Mouse (Mus musculus) hindbrain, embryonic 11.5 days (tissue): ENCODE measurements around the gene Pla2g4a. TPM values are rescaled to one million over a fixed set of nuclear protein-coding genes. Genes with fewer than 3 reads are reported as not detected.

Experiments used
- ATAC-seq: fragments of 200-750 bp; cut with Nextera tagmentation; 2 replicates; pipeline ENCODE4 v1.8.0; 2017; ENCODE audit warnings: mild to moderate bottlenecking, moderate TSS enrichment, moderate library complexity; ENCODE audit not compliant: low FRiP score
- DNase-seq: peaks from one replicate; pipeline ENCODE4 v3.0.0-alpha.2; 2015; ENCODE audit warnings: low spot score
- H3K27ac ChIP-seq: fragments of 300-500 bp; sonication (generic); 2 replicates; pipeline ENCODE4 v1.5.1; 2014; ENCODE audit warnings: mild to moderate bottlenecking, low read depth, low read length
- H3K27me3 ChIP-seq: fragments of 300-500 bp; sonication (generic); 2 replicates; pipeline ENCODE4 v1.6.1; 2014; ENCODE audit warnings: mild to moderate bottlenecking, low read length, moderate library complexity, mixed read lengths; ENCODE audit not compliant: control insufficient read depth, insufficient read depth
- H3K36me3 ChIP-seq: fragments of 300-500 bp; sonication (generic); 2 replicates; pipeline ENCODE4 v1.6.1; 2014; ENCODE audit warnings: mild to moderate bottlenecking, low read length, moderate library complexity, mixed read lengths; ENCODE audit not compliant: control insufficient read depth, insufficient read depth
- H3K4me1 ChIP-seq: fragments of 300-500 bp; sonication (generic); replicated peaks from 2 replicates; pipeline ENCODE4 v1.6.1; 2014; ENCODE audit warnings: low read length, mixed read lengths; ENCODE audit not compliant: control insufficient read depth, insufficient read depth
- H3K4me2 ChIP-seq: fragments of 300-500 bp; sonication (generic); replicated peaks from 2 replicates; pipeline ENCODE4 v1.6.1; 2014; ENCODE audit warnings: mild to moderate bottlenecking, low read depth, low read length
- H3K4me3 ChIP-seq: fragments of 300-500 bp; sonication (generic); 2 replicates; pipeline ENCODE4 v1.5.1; 2014; ENCODE audit warnings: low read depth, low read length
- H3K9ac ChIP-seq: fragments of 300-500 bp; sonication (generic); 2 replicates; pipeline ENCODE4 v1.6.1; 2014; ENCODE audit warnings: low read depth, low read length
- H3K9me3 ChIP-seq: fragments of 300-500 bp; sonication (generic); 2 replicates; pipeline ENCODE4 v1.6.1; 2016; ENCODE audit warnings: low read length; ENCODE audit not compliant: control insufficient read depth
- WGBS: fragments of 180-500 bp; shearing (Covaris S2); extraction: QIAGEN DNeasy Blood & Tissue Kit; methylation state at CpG from one replicate; pipeline ENCODE4 v1.1.7; 2014; 5-methylcytosine and 5-hydroxymethylcytosine counted together
- polyA plus RNA-seq: library from polyadenylated mRNA; unstranded; fragments of >200 nt; fragmentation: Nextera tagmentation; extraction: Ambion mirVana; gene quantifications from 2 replicates; pipeline ENCODE4 v1.2.1, GENCODE M21; 2014

The Pla2g4a gene
- polyA plus RNA-seq, 1 experiment from 2014 or later, result 5.3 TPM

GRCm38 (mm10) chr1:149856720-149857119, 104.4 kb downstream of the Pla2g4a start:
- no peak overlapping the region for H3K4me3 ChIP-seq
- H3K9ac ChIP-seq, result no peak overlapping the region
- no peaks in the 10 kb centered on the region for H3K36me3 ChIP-seq
- DNase-seq (peak; percentile 70), ATAC-seq (0 out of 2 replicates have a peak, but pooled peaks have one; percentile 57)
- WGBS, result 26% methylated on average over 9 of the region's 9 CpGs
- no peaks in the 10 kb centered on the region for H3K4me1 ChIP-seq
- H3K9me3 ChIP-seq, result no peaks in the 10 kb centered on the region
- H3K27ac ChIP-seq, result no peak overlapping the region
- no peaks in the 10 kb centered on the region for H3K27me3 ChIP-seq
- no peak overlapping the region for H3K4me2 ChIP-seq

GRCm38 (mm10) chr1:149855581-149855980, 105.5 kb downstream of the Pla2g4a start:
- WGBS, result 87% methylated on average over 4 of the region's 4 CpGs
- H3K27ac ChIP-seq, result no peak overlapping the region
- no peaks in the 10 kb centered on the region for H3K36me3 ChIP-seq
- H3K4me2 ChIP-seq, result no peak overlapping the region
- no peak overlapping the region for H3K4me3 ChIP-seq
- no peaks in the 10 kb centered on the region for H3K4me1 ChIP-seq
- H3K27me3 ChIP-seq, result no peaks in the 10 kb centered on the region
- DNase-seq (no peak), ATAC-seq (no peak)
- no peaks in the 10 kb centered on the region for H3K9me3 ChIP-seq
- no peak overlapping the region for H3K9ac ChIP-seq

- DNase-seq (no peak), ATAC-seq (no peak)
- H3K9me3 ChIP-seq, result no peaks in the 10 kb centered on the region
- H3K27ac ChIP-seq, result no peak overlapping the region
- H3K9ac ChIP-seq, result no peak overlapping the region
- H3K27me3 ChIP-seq, result no peaks in the 10 kb centered on the region
- H3K4me3 ChIP-seq, result no peak overlapping the region
- no peaks in the 10 kb centered on the region for H3K36me3 ChIP-seq
- no peaks in the 10 kb centered on the region for H3K4me1 ChIP-seq
- no peak overlapping the region for H3K4me2 ChIP-seq
- WGBS, result 76% methylated on average over 7 of the region's 7 CpGs
These were observed 106.2 kb downstream of the Pla2g4a start for GRCm38 (mm10) chr1:149854867-149855266.

GRCm38 (mm10) chr1:149846655-149847054, 114.4 kb downstream of the Pla2g4a start:
- Histone ChIP-seq H3K27me3 (no peaks in the 10 kb centered on the region), H3K4me1 (no peaks in the 10 kb centered on the region), H3K4me3 (no peak overlapping the region), H3K9me3 (no peaks in the 10 kb centered on the region), H3K4me2 (no peak overlapping the region), H3K27ac (no peak overlapping the region), H3K36me3 (no peaks in the 10 kb centered on the region), H3K9ac (no peak overlapping the region)
- WGBS, result 85% methylated on average over 6 of the region's 6 CpGs
- ATAC-seq (no peak), DNase-seq (no peak)

DNA sequence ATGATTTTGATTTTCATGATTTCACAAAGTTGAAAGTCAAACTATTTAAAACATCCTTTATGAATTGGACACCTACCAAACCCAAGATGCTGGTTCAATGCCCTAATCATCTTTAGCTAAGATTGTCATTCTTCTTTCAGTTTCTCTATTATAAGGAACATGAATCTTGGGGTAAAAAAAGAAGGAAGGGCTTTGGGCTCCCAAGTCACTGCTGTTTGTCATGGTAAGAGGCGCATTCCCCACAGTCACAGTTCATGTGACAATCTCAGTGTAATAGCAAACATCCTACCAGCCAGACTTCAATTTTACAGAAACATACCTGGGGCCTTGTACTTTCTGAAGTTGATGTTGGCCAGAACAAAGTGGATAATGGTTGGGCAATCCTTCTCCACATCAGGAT, 119.2 kb downstream of the Pla2g4a start:
- no peaks in the 10 kb centered on the region for H3K27me3 ChIP-seq
- no peak overlapping the region for H3K4me3 ChIP-seq
- H3K4me1 ChIP-seq, result no peaks in the 10 kb centered on the region
- no peak overlapping the region for H3K4me2 ChIP-seq
- no peak overlapping the region for H3K27ac ChIP-seq
- no peak for ATAC-seq
- H3K9ac ChIP-seq, result no peak overlapping the region
- no peaks in the 10 kb centered on the region for H3K36me3 ChIP-seq
- no peak for DNase-seq
- H3K9me3 ChIP-seq, result no peaks in the 10 kb centered on the region
- WGBS, result 95% methylated on average over 1 of the region's 1 CpGs

GRCm38 (mm10) chr1:149840961-149841416, 120.1 kb downstream of the Pla2g4a start:
- H3K27ac ChIP-seq, result no peak overlapping the region
- ATAC-seq (no peak), DNase-seq (no peak)
- WGBS, result 88% methylated on average over 4 of the region's 4 CpGs
- no peaks in the 10 kb centered on the region for H3K36me3 ChIP-seq
- H3K27me3 ChIP-seq, result no peaks in the 10 kb centered on the region
- no peaks in the 10 kb centered on the region for H3K4me1 ChIP-seq
- no peak overlapping the region for H3K4me3 ChIP-seq
- no peaks in the 10 kb centered on the region for H3K9me3 ChIP-seq
- no peak overlapping the region for H3K9ac ChIP-seq
- H3K4me2 ChIP-seq, result no peak overlapping the region

DNA sequence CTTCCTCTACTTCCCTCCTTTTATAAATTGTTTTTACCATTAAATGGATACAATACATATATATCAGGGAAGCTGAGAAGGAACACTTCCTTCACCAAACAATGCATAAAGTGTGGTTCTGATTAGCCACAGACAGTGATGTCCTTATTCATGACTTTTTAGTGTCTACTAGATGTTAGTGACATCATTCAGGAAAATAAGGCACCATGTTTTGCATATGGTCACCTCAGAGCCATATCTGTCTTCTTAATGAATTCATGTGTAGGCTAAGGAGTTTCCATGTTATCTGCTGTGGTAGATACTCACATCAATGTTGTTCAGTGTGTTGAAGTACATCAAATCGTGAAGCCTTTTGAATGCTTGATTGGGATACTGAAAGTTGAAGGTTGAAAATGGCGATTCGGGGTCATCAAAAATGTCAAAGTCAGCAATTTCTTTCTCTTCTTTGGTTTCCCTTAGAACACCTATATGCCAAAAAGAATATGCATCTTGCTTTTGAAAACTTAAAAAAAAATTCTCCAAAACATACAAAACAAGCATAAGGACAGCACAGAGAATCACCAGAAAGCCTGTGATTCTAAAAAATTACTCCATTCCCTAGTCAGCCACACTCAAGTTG, 120.7 kb downstream of the Pla2g4a start:
- Histone ChIP-seq H3K4me2 (no peak overlapping the region), H3K9ac (no peak overlapping the region), H3K27me3 (no peaks in the 10 kb centered on the region), H3K27ac (no peak overlapping the region), H3K9me3 (no peaks in the 10 kb centered on the region), H3K4me1 (no peaks in the 10 kb centered on the region), H3K36me3 (no peaks in the 10 kb centered on the region), H3K4me3 (no peak overlapping the region)
- ATAC-seq, result no peak
- WGBS, result 94% methylated on average over 3 of the region's 3 CpGs
- DNase-seq, result no peak

GRCm38 (mm10) chr1:149836496-149836895, 124.6 kb downstream of the Pla2g4a start:
- Histone ChIP-seq H3K4me2 (no peak overlapping the region), H3K27me3 (no peaks in the 10 kb centered on the region), H3K9ac (no peak overlapping the region), H3K9me3 (no peaks in the 10 kb centered on the region), H3K4me3 (no peak overlapping the region), H3K36me3 (no peaks in the 10 kb centered on the region), H3K4me1 (no peaks in the 10 kb centered on the region), H3K27ac (no peak overlapping the region)
- 93% methylated on average over 3 of the region's 3 CpGs for WGBS
- DNase-seq (no peak), ATAC-seq (no peak)

- Histone ChIP-seq H3K4me1 (no peaks in the 10 kb centered on the region), H3K4me3 (no peak overlapping the region), H3K4me2 (no peak overlapping the region), H3K36me3 (no peaks in the 10 kb centered on the region), H3K27me3 (no peaks in the 10 kb centered on the region), H3K9me3 (no peaks in the 10 kb centered on the region), H3K9ac (no peak overlapping the region), H3K27ac (no peak overlapping the region)
- no peak for ATAC-seq
- no peak for DNase-seq
- 77% methylated on average over 2 of the region's 2 CpGs for WGBS
These were observed 127.2 kb downstream of the Pla2g4a start for GRCm38 (mm10) chr1:149833876-149834275.
